Comparison of ENCODE assay signal across 10 mouse cellular contexts in genomic region chr14:50802843-50803562, GRCm38 (mm10). TPM values are rescaled to one million over a fixed set of nuclear protein-coding genes. Genes with fewer than 3 reads are reported as not detected.
DNase-seq lines count a peak whose midpoint lies in the region; ATAC-seq and TF ChIP-seq lines count a peak whose summit lies in the region.
"Had no signal": no experiment of that assay in that cellular context is flagged by ENCODE, and none has a peak within 500 bp of the region (broad histone marks: within the 10 kb centered on the region; RNA-seq: fewer than 3 reads in every experiment).

No protein-coding gene starts in this region.

- no peaks in the 10 kb centered on the region for H3K9me3 ChIP-seq in hindbrain, postnatal 0 days (ENCODE audit: low read length)
- H3K9me3 ChIP-seq in hindbrain, embryonic 10.5 days, result no peaks in the 10 kb centered on the region
- H3K9me3 ChIP-seq in stomach, postnatal 0 days (ENCODE audit: control insufficient read depth, low read length), result no peaks in the 10 kb centered on the region
- H3K9me3 ChIP-seq: hindbrain, embryonic 15.5 days; limb, embryonic 13.5 days had no signal

- no peak overlapping the region for H3K4me2 ChIP-seq in hindbrain, postnatal 0 days (ENCODE audit: low read depth, low read length)
- H3K4me2 ChIP-seq in stomach, postnatal 0 days (replicated peaks; ENCODE audit: low read depth), result no peak overlapping the region
- H3K4me2 ChIP-seq: hindbrain, embryonic 15.5 days; limb, embryonic 13.5 days had no signal

- peak; percentile 60 for DNase-seq in hindbrain, postnatal 0 days (ENCODE audit: low spot score)
- DNase-seq in hindbrain, embryonic 10.5 days (ENCODE audit: low spot score), result no peak
- DNase-seq in thymus, postnatal 14 days, result peak; percentile 17
- DNase-seq in thymus, adult 18-20 months, result no peak
- DNase-seq in brain, adult 2 months (ENCODE audit: low read depth, low spot score), result peak; percentile 51
- no peak for DNase-seq in stomach, postnatal 0 days (ENCODE audit: low spot score)
- no peak for DNase-seq in right cerebral cortex, adult 18-20 months
- DNase-seq in heart, adult 9 months (ENCODE audit: low spot score in 2 of 2), result no peak

- TF ChIP-seq CTCF in hindbrain, postnatal 0 days (IDR thresholded peaks at IDR 0.05; ENCODE audit: low read depth), result peak; percentile 74
- peak; percentile 76 for TF ChIP-seq CTCF in stomach, postnatal 0 days (IDR thresholded peaks at IDR 0.05; ENCODE audit: low read depth)

- no peak overlapping the region for H3K27ac ChIP-seq in hindbrain, postnatal 0 days
- no peak overlapping the region for H3K27ac ChIP-seq in hindbrain, embryonic 10.5 days
- no peak overlapping the region for H3K27ac ChIP-seq in stomach, postnatal 0 days (replicated peaks)
- H3K27ac ChIP-seq: hindbrain, embryonic 15.5 days; limb, embryonic 13.5 days had no signal

- 63% methylated on average over 4 of the region's 4 CpGs for WGBS in hindbrain, postnatal 0 days
- WGBS in hindbrain, embryonic 10.5 days, result 64% methylated on average over 4 of the region's 4 CpGs
- WGBS in stomach, postnatal 0 days, result 60% methylated on average over 4 of the region's 4 CpGs

- H3K4me3 ChIP-seq in hindbrain, postnatal 0 days (ENCODE audit: low read length), result no peak overlapping the region
- H3K4me3 ChIP-seq in hindbrain, embryonic 10.5 days, result no peak overlapping the region
- no peak overlapping the region for H3K4me3 ChIP-seq in stomach, postnatal 0 days (ENCODE audit: low read depth, low read length)
- H3K4me3 ChIP-seq: hindbrain, embryonic 15.5 days; limb, embryonic 13.5 days had no signal

- no peak for TF ChIP-seq EP300 in stomach, postnatal 0 days (optimal IDR thresholded peaks at IDR 0.05)

- H3K36me3 ChIP-seq in hindbrain, postnatal 0 days (ENCODE audit: insufficient read depth, low read length), result no peaks in the 10 kb centered on the region
- H3K36me3 ChIP-seq in hindbrain, embryonic 10.5 days, result no peaks in the 10 kb centered on the region
- no peaks in the 10 kb centered on the region for H3K36me3 ChIP-seq in stomach, postnatal 0 days (ENCODE audit: control insufficient read depth, insufficient read depth, low read length)
- H3K36me3 ChIP-seq: hindbrain, embryonic 15.5 days; limb, embryonic 13.5 days had no signal

- no peaks in the 10 kb centered on the region; the same call in 1 of the 2 replicates for H3K4me1 ChIP-seq in hindbrain, postnatal 0 days (ENCODE audit: insufficient read depth, low read length)
- peaks cover 5% of the 10 kb centered on the region; the same call in 1 of the 2 replicates for H3K4me1 ChIP-seq in hindbrain, embryonic 10.5 days (replicated peaks)
- no peaks in the 10 kb centered on the region for H3K4me1 ChIP-seq in stomach, postnatal 0 days (replicated peaks; ENCODE audit: control insufficient read depth, insufficient read depth)

- ATAC-seq in hindbrain, postnatal 0 days, result no peak
- ATAC-seq in stomach, postnatal 0 days (ENCODE audit: low FRiP score, low TSS enrichment), result no peak

- H3K9ac ChIP-seq in hindbrain, postnatal 0 days (replicated peaks; ENCODE audit: low read length), result no peak overlapping the region
- H3K9ac ChIP-seq in stomach, postnatal 0 days (ENCODE audit: low read length), result no peak overlapping the region
- H3K9ac ChIP-seq: hindbrain, embryonic 15.5 days; limb, embryonic 13.5 days had no signal

- H3K27me3 ChIP-seq in hindbrain, postnatal 0 days (ENCODE audit: insufficient read depth, low read length), result no peaks in the 10 kb centered on the region
- no peaks in the 10 kb centered on the region for H3K27me3 ChIP-seq in hindbrain, embryonic 10.5 days (ENCODE audit: insufficient read depth, poor library complexity, severe bottlenecking)
- H3K27me3 ChIP-seq in stomach, postnatal 0 days (ENCODE audit: control insufficient read depth, insufficient read depth, low read length), result no peaks in the 10 kb centered on the region
- H3K27me3 ChIP-seq: hindbrain, embryonic 15.5 days; limb, embryonic 13.5 days had no signal

RNA-seq across cellular contexts. Expression of gene Ccnb1ip1, which starts 4.5 kb away (rescaled TPM):
- not detected in 2 replicates for total RNA-seq in hindbrain, postnatal 0 days (2014; rRNA removed)
- polyA plus RNA-seq in hindbrain, postnatal 0 days (2015; fragmentation: Nextera tagmentation; extraction: Ambion mirVana), result 0.09 and 0.15 TPM in 2 replicates
- polyA plus RNA-seq in hindbrain, embryonic 10.5 days (2016; fragmentation: Nextera tagmentation; extraction: Ambion mirVana), result not detected in 2 replicates
- polyA plus RNA-seq in stomach, postnatal 0 days (2015; fragmentation: Nextera tagmentation; extraction: Ambion mirVana), result not detected in 2 replicates
- polyA plus RNA-seq: hindbrain, embryonic 15.5 days; limb, embryonic 13.5 days had no signal

RNA-seq across cellular contexts. Expression of gene Parp2, which starts 4.6 kb away (rescaled TPM):
- 19.7 and 21.1 TPM in 2 replicates for total RNA-seq in hindbrain, postnatal 0 days (2014; rRNA removed)
- 36.2 and 36.6 TPM in 2 replicates for polyA plus RNA-seq in hindbrain, postnatal 0 days (2015; fragmentation: Nextera tagmentation; extraction: Ambion mirVana)
- 58.5 and 64.1 TPM in 2 replicates for polyA plus RNA-seq in hindbrain, embryonic 10.5 days (2016; fragmentation: Nextera tagmentation; extraction: Ambion mirVana)
- 27.9 and 28.7 TPM in 2 replicates for polyA plus RNA-seq in stomach, postnatal 0 days (2015; fragmentation: Nextera tagmentation; extraction: Ambion mirVana)

RNA-seq across cellular contexts. Expression of gene Ttc5, which starts 17.7 kb away (rescaled TPM):
- total RNA-seq in hindbrain, postnatal 0 days (2014; rRNA removed), result 90.8 and 91.6 TPM in 2 replicates
- 95.3 and 95.8 TPM in 2 replicates for polyA plus RNA-seq in hindbrain, postnatal 0 days (2015; fragmentation: Nextera tagmentation; extraction: Ambion mirVana)
- polyA plus RNA-seq in hindbrain, embryonic 10.5 days (2016; fragmentation: Nextera tagmentation; extraction: Ambion mirVana), result 108 and 123 TPM in 2 replicates
- 35.1 and 37.0 TPM in 2 replicates for polyA plus RNA-seq in stomach, postnatal 0 days (2015; fragmentation: Nextera tagmentation; extraction: Ambion mirVana)

RNA-seq across cellular contexts. Expression of gene Olfr749, which starts 58.1 kb away (rescaled TPM):
- total RNA-seq in hindbrain, postnatal 0 days (2014; rRNA removed), result not detected in 2 replicates
- polyA plus RNA-seq in hindbrain, postnatal 0 days (2015; fragmentation: Nextera tagmentation; extraction: Ambion mirVana), result not detected in 2 replicates
- not detected in 2 replicates for polyA plus RNA-seq in hindbrain, embryonic 10.5 days (2016; fragmentation: Nextera tagmentation; extraction: Ambion mirVana)
- not detected in 2 replicates for polyA plus RNA-seq in stomach, postnatal 0 days (2015; fragmentation: Nextera tagmentation; extraction: Ambion mirVana)
- polyA plus RNA-seq: hindbrain, embryonic 15.5 days; limb, embryonic 13.5 days had no signal

Comparison
In these comparisons a context has a peak if more than half of its experiments do, and no peak if none do; other contexts are left out.
1. DNase-seq: peak in hindbrain, postnatal 0 days (single experiment), thymus, postnatal 14 days (single experiment) and brain, adult 2 months (single experiment); none in hindbrain, embryonic 10.5 days (single experiment), thymus, adult 18-20 months (0 of 2), stomach, postnatal 0 days (single experiment), right cerebral cortex, adult 18-20 months (single experiment) and heart, adult 9 months (0 of 2).